Mouse (Mus musculus) left cerebral cortex, postnatal 14 days (tissue): ENCODE results near the gene Kif1b. TPM values are rescaled to one million over a fixed set of nuclear protein-coding genes. Genes with fewer than 3 reads are reported as not detected.

Experiments used
- DNase-seq, 2 experiments: peaks; one replicate each; pipeline ENCODE4 v3.0.0; 2021 to 2022; ENCODE audit warnings: low spot score in 2 of 2, mixed read lengths in 1 of 2
- intact Hi-C: fragments of 180-260 bp; cut with DNase I; formaldehyde crosslinking; loops from one replicate; pipeline ENCODE4 v1.15.1; 2025
- total RNA-seq, 2 experiments: library from RNA; stranded (reverse); gene quantifications; 2 replicates each; pipeline ENCODE4 v1.2.3; 2021

Kif1b gene
- total RNA-seq, 2 experiments from 2014 or later, result 412 to 453 TPM

- intact Hi-C loops, result no loop called here
Measured at GRCm38 (mm10) chr4:149155711-149156110, 151.8 kb downstream of the Kif1b start.

DNA sequence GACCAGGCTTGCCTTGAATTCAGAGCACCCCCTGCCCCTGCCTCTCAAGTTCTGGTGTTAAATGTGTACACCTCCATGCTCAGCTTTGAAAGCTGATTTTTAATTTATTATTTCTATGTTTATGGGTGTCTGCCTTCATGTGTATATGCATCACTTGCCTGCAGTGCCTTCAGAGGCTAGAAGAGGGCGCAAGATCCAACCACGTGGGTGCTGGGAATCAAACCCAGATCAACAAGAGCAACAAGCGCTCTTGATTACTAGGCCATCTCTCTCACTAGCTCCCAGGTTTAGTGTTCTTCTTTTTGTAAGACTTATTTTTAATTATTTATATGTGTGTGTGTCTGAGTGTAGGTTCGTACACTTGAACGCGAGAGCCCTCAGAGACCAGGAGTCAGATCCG is 152.6 kb downstream of the Kif1b start:
- intact Hi-C loops, result no loop called here
- DNase-seq, result no peak

More at GRCm38 (mm10) chr4:149155711-149156110, 151.8 kb downstream of the Kif1b start:
- DNase-seq, result no peak

GRCm38 (mm10) chr4:149150721-149151120 is 156.8 kb downstream of the Kif1b start:
- DNase-seq, result no peak
- intact Hi-C loops, result no loop called here

- DNase-seq, result no peak
- intact Hi-C loops, result no loop called here
Measured at GRCm38 (mm10) chr4:149150256-149150655, 157.2 kb downstream of the Kif1b start.

GRCm38 (mm10) chr4:149149611-149150010 is 157.9 kb downstream of the Kif1b start:
- no peak for DNase-seq

GRCm38 (mm10) chr4:149149196-149149595 is 158.3 kb downstream of the Kif1b start:
- intact Hi-C loops, result loop anchor here (10.0 kb wide), 1 partner anchor 396 kb away; no protein-coding TSS in a partner anchor
- no peak for DNase-seq

More at GRCm38 (mm10) chr4:149149611-149150010, 157.9 kb downstream of the Kif1b start:
- intact Hi-C loops, result loop anchor here (10.0 kb wide), 1 partner anchor 395 kb away; no protein-coding TSS in a partner anchor

GRCm38 (mm10) chr4:149148084-149148483 is 159.4 kb downstream of the Kif1b start:
- intact Hi-C loops, result loop anchor here (10.0 kb wide), 1 partner anchor 397 kb away; no protein-coding TSS in a partner anchor
- no peak for DNase-seq

GRCm38 (mm10) chr4:149147528-149147927 is 160.0 kb downstream of the Kif1b start:
- no peak for DNase-seq
- intact Hi-C loops, result loop anchor here (10.0 kb wide), 1 partner anchor 397 kb away; no protein-coding TSS in a partner anchor

- no peak for DNase-seq
- intact Hi-C loops, result loop anchor here (10.0 kb wide), 1 partner anchor 400 kb away; no protein-coding TSS in a partner anchor
Measured at GRCm38 (mm10) chr4:149145151-149145550, 162.3 kb downstream of the Kif1b start.

GRCm38 (mm10) chr4:149144459-149144858 is 163.0 kb downstream of the Kif1b start:
- peak; percentile 87 for DNase-seq

DNA sequence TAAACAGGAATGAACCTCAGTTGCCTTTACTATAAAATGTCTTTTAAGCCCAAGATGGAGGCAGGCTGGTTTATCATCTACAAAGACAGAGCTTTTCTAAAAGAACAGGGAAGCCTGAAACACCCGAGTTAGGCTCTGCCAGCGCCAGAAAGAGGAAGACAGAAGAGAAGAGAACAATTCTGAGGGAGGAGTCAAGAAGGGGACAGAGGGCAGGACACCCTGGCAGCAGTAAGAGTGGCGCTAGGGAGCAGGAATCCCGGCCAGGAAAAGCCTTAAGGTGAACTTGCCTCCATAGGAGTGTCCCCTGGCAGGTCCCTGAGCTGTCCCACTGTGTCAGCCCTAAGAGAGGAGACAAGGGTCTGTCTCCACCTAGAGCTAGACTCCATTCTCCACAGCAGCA is 163.9 kb downstream of the Kif1b start:
- DNase-seq, result no peak
- intact Hi-C loops, result loop anchor here (10.0 kb wide), 1 partner anchor 401 kb away; no protein-coding TSS in a partner anchor

More at GRCm38 (mm10) chr4:149144459-149144858, 163.0 kb downstream of the Kif1b start:
- intact Hi-C loops, result loop anchor here (10.0 kb wide), 1 partner anchor 400 kb away; no protein-coding TSS in a partner anchor

- intact Hi-C loops, result no loop called here
- no peak for DNase-seq
Measured at GRCm38 (mm10) chr4:149138515-149138914, 169.0 kb downstream of the Kif1b start.

GRCm38 (mm10) chr4:149136982-149137770 is 170.3 kb downstream of the Kif1b start, which contains the start of gene Cenps:
Cenps (minus strand) TSS chr4:149137629.
- intact Hi-C loops, result loop anchor here (2.0 kb wide), 1 partner anchor 60 kb away; no protein-coding TSS in a partner anchor
- DNase-seq, result peak; percentile 88 to 92

DNA sequence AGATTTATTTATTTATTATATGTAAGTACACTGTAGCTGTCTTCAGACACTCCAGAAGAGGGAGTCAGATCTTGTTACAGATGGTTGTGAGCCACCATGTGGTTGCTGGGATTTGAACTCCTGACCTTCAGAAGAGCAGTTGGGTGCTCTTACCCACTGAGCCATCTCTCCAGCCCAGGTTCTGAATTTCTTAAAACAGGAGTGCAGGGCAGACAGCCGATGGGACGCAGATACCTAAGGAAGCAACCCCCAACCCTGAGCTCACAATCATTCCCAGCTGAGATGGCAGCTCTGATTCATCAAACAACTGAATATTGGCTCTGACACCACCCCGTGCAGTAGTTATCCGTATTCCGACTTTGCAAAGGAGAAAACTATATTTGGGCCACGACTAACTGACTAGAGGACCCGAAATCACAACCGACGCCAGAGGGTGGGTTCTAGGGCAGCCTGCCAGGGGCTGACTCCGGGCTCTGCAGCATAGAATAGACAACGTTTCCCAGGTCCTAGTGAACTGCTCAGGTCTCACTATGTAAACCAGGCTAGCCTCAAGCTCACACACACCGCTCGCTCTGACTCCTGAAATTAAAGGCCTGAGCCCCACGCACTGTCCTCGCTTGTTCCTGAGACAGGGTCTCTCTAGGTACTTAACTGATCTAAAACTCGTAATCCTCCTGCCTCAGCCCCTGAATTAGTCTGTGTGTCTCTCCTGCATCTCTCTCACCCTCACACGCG is 171.2 kb downstream of the Kif1b start:
- DNase-seq, result no peak
- intact Hi-C loops, result loop anchor here (2.0 kb wide), 1 partner anchor 59 kb away; no protein-coding TSS in a partner anchor

DNA sequence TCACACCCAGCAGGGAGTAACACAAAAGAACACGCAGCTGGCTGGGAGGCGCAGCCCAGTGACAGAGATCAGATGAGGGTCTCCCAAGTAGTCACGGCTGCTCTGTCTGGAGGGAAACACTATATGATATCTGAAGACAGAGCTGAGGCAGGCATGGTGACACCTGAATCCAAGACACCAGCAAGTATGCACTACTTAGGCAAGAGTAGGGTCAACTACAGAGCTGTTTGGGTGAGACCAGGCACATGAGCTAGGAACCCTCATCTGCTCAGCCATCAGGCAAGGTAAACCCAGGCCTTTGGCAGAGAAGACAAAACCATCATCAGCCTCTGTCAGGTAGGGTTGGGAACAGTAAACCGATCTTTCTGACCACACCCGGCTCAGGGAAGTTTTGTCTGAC is 174.1 kb downstream of the Kif1b start:
- DNase-seq, result no peak
- intact Hi-C loops, result no loop called here

DNA sequence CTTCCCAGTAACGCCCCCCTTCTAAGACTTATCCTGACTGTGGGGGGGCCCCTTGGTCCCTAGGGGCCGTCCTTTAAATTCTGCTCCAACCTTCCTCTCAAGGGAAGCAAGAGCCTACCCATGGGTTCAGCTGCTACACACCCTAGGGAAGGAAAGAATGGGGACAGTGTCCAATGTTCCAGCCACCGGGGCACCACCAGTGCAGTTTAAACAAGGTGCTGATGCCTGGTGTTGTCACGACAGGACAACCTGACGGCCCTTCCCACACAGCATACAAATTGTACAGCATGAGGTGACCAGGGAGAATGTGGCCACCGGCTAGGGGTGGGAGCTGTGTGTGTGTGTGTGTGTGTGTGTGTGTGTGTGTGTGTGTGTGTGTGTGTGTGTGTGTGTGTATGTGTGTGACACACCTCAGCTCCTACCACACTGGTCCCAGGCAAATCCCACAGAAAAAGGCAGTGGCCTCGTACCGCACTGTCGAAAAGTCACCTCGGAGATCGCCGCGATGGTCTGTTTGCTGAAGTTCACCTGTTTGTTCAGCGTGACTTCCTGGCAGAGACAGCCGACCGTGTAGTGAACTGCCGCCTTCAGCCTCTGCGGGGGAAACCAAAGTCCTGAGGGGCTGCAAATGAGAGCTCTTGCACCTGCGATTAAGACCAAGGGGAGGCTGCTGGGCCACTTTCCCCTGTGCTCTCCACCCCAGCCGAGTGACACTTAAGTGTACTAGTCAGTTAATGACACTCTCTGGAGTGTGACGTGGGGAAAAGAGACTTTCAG is 175.5 kb downstream of the Kif1b start:
- intact Hi-C loops, result no loop called here
- DNase-seq, result no peak

- intact Hi-C loops, result no loop called here
- peak in 1 of 2 experiments; percentile 24 for DNase-seq
Measured at GRCm38 (mm10) chr4:149131021-149131752, 176.3 kb downstream of the Kif1b start.

- intact Hi-C loops, result no loop called here
- DNase-seq, result no peak
Measured at GRCm38 (mm10) chr4:149128467-149128866, 179.0 kb downstream of the Kif1b start.
